Mouse (Mus musculus): ENCODE measurements around the gene Coro6. TPM values are rescaled to one million over a fixed set of nuclear protein-coding genes. Genes with fewer than 3 reads are reported as not detected.

Gene Coro6
- polyA plus RNA-seq, 1 experiment from 2014 or later: not detected

Other genes starting within 250 kb of the Coro6 start
- 5.0 and 5.8 TPM in 2 replicates for gene Ssh2, start 246.1 kb upstream of the Coro6 start, polyA plus RNA-seq (2015; fragmentation: Nextera tagmentation; extraction: Ambion mirVana)
- gene Ankrd13b, start 27.3 kb downstream of the Coro6 start, polyA plus RNA-seq (2015; fragmentation: Nextera tagmentation; extraction: Ambion mirVana): 1.6 and 1.7 TPM in 2 replicates
- gene Git1, start 31.2 kb downstream of the Coro6 start, polyA plus RNA-seq (2015; fragmentation: Nextera tagmentation; extraction: Ambion mirVana): 12.2 and 12.8 TPM in 2 replicates
- 4.0 and 4.7 TPM in 2 replicates for gene Abhd15, start 52.7 kb downstream of the Coro6 start, polyA plus RNA-seq (2015; fragmentation: Nextera tagmentation; extraction: Ambion mirVana)
- gene Trp53i13, start 53.6 kb downstream of the Coro6 start, polyA plus RNA-seq (2015; fragmentation: Nextera tagmentation; extraction: Ambion mirVana): 24.1 and 24.3 TPM in 2 replicates
- gene Gm10392, start 56.8 kb downstream of the Coro6 start, polyA plus RNA-seq (2015; fragmentation: Nextera tagmentation; extraction: Ambion mirVana): 0.10 and 0.12 TPM in 2 replicates
- 9.2 and 9.8 TPM in 2 replicates for gene Taok1, start 145.4 kb downstream of the Coro6 start, polyA plus RNA-seq (2015; fragmentation: Nextera tagmentation; extraction: Ambion mirVana)
- 3.8 and 4.0 TPM in 2 replicates for gene Nufip2, start 223.7 kb downstream of the Coro6 start, polyA plus RNA-seq (2015; fragmentation: Nextera tagmentation; extraction: Ambion mirVana)

All from intestine, embryonic 16.5 days (tissue).